Mouse (Mus musculus) lung, postnatal 25 days (tissue): ENCODE results near the gene Zfp978.
"Not testable (repeated sequence)": the region's sequence is repeated elsewhere in the genome, so short reads cannot be mapped to it uniquely, and the experiment has no call there.

ENCODE experiments used
- DNase-seq: peaks from one replicate; pipeline ENCODE4 v3.0.0; 2022; ENCODE audit warnings: low spot score

The Zfp978 gene

DNA sequence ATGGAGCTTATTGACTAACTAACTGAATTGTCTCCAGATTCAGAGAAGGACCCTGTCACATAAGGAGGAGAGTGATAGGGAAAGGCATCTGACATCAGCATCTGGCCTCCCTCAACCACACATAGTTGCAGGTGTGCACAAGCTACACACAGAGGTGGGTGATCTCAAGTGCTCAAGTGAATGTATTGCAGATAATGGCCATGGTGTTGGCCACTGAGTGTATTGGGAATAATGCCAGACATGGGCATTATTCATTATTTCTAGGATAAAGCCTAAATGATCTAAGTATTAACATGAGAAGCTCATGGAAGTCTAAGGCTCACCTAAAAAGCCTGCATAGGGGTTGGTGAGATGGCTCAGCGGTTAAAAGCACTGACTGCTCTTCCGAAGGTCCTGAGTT lies 10.6 kb upstream of the Zfp978 start:
- DNase-seq, result not testable (repeated sequence)

DNA sequence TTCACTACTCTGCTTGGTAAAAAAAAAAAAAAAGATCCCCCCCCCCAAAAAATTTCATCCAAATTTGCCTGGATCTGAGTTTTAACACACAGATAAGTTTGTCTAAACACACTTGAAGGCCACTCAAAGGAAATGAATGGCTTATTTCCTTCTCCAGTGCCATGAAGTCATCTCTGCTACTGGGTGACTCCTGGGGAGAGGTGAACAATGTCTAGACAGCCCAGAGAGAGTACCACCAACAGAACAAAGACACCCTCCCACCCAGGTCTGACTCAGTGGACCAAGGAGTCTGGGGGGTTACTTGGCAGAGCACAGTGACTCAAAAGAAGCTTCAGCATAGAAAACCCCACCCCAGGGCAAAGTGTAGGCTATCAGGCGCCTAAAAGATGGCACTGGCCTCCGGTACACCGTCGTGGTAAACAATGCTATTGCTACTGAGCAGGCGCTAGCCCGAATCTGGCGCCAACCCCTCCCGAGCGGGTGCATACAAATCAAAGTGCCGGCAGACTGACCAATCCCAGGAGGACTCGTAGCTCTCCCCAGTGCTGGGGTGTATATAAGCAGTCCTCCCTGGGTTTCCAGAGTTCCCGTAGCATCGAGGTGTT lies 9.6 kb upstream of the Zfp978 start:
- DNase-seq, result not testable (repeated sequence)

DNA sequence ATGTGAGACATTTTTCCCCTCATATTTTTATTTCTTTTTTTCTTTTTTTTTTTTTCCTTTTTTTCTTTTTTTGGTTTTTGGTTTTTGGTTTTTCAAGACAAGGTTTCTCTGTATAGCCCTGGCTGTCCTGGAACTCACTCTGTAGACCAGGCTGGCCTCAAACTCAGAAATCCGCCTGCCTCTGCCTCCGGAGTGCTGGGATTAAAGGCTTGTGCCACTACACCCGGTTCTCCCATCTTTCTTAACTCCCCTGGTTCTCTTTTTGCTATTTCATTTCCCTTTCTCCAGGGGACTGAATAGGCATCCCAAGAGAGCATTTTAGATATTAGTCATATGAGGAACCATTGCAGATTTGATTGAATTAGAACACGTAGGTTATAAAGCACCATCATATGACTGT lies 7.5 kb upstream of the Zfp978 start:
- not testable (repeated sequence) for DNase-seq

DNA sequence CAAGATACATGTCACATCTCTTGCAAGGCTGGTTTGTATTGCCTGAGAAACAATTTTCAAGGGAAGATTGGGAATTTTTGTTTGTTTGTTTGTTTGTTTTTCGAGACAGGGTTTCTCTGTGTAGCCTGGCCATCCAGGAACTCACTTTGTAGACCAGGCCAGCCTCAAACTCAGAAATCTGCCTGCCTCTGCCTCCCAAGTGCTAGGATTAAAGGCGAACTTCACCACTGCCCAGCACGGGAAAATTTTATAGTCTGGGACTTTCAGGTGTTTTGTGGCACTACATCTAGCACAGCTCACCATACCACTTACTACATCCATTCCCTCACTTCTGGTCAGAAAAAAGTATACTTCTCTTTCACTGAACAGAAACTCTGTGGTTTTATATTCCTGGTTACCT lies 5.1 kb upstream of the Zfp978 start:
- not testable (repeated sequence) for DNase-seq

DNA sequence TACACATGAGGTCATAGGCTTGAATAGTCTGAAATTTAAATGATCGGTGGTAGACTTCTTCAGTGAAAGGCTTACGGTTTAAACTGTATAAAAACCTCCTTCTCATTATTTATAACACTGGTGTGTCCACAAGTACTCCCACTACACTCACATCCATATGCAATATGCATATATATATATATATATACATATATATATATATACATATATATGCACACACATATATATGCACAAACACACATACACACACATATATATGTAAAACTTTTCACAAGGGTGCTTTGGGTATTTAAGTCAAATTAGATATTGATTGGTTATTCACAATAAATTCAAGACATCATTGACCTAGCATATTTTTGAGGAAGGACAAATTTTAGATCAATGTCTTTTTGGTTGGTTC lies 3.9 kb upstream of the Zfp978 start:
- DNase-seq, result not testable (repeated sequence)

DNA sequence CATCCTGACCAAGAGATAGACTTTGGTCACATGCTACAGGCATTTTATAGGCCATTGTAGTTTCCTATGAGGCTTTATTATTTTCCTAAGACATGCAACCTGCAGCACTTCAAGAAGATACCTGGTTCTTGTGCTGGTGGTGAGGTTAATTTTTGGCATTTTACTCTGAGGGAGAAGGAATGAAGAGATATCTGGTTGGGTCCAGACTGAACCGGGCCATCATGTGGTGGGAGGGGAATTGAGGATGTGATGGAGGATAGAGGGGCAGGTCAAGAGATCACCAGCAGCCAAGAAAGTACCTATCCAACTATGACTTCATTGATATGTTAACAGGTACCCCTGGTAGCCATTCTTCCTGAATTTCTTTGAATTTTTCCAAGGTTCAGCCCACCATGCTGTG lies 769 bp downstream of the Zfp978 start:
- not testable (repeated sequence) for DNase-seq

DNA sequence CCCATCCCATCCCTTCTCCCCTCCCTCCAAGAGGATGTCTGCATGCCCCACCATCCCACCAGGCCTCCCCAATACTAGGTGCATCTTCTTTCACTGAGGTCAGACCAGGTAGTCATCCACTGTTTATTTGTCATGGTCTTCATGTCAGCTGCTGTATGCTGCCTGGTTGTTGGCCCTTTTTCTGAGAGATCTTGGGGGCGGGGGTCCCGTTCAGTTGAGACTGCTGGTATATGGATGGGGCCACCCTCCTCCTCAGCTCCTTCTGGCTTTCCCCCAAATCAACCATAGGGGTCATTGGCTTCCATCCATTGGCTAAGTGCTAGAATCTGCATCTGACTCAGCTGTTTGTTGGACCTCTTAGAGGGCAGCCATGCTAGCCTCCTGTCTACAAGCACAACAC lies 8.5 kb downstream of the Zfp978 start:
- not testable (repeated sequence) for DNase-seq

DNA sequence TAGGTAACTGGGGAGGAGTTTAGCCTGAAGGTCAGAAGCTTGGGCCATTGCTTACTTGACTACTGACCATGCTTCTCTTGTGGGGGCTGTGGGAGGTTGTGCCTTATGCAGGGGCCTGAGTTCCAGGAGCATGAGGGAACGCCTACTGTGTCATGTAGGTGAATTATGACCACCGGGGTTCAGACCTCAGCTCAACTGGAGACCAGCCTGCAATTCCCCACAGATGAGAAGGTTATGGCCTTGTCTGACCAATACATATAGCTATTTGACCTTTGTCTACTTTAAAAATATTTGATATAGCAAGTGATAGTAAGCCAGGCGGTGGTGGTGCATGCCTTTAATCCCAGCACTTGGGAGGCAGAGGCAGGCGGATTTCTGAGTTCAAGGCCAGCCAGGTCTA lies 22.1 kb downstream of the Zfp978 start:
- not testable (repeated sequence) for DNase-seq

DNA sequence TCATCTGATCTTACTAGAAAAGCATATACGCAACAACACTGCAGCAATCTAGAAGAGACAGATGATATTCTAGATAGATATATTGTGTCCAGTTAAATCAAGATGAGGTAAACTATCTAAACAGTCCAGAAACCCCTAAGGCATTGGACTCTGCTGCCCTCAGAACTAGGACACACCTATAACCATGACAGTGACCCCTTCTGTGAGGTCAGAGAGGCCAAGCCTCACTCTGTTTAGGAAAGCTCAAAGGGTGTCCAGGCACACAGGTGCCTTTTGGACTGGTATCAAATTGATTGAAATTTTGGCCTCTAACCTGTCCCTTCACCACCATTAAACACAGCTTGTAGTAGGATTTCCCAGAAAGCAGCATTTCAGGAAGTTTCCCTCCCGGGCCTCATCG lies 36.1 kb downstream of the Zfp978 start:
- DNase-seq, result not testable (repeated sequence)

DNA sequence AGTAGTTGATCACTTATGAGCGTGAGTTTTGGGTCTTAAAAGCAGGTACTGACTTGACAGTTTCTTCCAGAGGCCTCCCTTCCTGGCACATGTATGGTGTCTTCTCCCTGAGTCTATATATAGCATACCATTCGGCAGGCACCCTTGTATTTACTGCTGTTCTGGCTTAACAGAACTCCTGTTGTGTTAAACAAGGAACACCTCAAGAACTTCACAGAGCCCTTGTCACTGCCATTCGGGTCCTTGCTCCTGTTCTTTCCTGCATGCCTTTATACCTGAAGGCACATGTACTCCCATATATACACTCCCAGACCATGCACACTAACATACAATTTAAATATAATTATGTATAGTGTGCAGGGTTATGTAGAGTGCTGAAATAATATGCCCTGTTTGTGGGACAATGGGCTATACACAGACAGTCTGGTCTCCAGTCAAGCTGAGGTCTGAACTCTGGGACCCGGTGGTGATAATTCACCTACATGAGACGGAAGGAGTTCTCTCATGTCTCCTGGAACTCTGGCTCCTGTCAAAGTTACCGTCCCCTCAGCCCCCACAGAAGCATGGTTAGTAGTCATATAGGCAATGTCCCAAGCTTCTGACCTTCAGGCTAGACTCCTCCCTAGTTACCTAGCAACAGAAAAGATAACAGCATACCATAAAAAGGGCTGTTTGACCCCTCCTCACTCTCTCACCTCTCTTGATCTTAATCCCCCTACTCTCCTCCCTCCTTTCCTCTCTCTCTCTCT lies 37.0 kb downstream of the Zfp978 start:
- not testable (repeated sequence) for DNase-seq

DNA sequence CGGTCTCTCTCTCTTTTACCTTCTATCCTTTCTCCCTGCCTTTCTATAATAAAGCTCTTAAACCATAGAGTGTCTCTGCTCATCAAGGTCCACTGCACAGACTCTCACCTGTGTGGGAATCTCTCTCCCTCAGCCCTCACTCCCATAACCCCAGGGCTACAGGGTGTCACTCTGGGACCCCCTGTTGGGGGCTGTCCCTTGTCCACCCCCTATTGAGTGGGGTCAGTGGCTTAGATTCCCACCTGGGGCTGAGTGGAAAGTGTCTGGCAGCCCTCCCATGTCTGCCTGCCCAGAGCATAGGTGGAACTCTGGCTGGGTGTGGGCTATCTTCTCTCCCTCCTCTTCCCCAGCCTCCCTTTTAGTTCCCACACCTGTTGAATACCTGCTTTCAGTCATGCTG lies 37.6 kb downstream of the Zfp978 start:
- not testable (repeated sequence) for DNase-seq

DNA sequence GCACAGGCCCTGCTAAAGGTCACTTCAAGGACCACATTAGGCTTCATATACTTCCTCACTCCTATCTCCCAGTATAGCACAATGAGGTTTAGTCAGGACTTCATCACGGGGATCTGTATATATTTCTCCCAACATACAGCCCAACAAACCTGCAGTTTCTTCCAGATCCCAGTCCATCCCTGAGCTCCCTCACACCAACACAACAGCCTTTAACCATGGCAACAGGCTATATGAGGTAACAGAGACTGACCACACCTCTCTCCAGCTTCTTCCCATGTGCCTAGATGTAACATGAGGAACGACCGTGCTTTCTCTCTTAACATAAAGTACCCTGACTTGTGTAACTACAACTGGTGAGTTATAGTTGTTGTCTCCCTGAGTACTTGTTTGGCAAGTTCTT lies 38.4 kb downstream of the Zfp978 start:
- not testable (repeated sequence) for DNase-seq

DNA sequence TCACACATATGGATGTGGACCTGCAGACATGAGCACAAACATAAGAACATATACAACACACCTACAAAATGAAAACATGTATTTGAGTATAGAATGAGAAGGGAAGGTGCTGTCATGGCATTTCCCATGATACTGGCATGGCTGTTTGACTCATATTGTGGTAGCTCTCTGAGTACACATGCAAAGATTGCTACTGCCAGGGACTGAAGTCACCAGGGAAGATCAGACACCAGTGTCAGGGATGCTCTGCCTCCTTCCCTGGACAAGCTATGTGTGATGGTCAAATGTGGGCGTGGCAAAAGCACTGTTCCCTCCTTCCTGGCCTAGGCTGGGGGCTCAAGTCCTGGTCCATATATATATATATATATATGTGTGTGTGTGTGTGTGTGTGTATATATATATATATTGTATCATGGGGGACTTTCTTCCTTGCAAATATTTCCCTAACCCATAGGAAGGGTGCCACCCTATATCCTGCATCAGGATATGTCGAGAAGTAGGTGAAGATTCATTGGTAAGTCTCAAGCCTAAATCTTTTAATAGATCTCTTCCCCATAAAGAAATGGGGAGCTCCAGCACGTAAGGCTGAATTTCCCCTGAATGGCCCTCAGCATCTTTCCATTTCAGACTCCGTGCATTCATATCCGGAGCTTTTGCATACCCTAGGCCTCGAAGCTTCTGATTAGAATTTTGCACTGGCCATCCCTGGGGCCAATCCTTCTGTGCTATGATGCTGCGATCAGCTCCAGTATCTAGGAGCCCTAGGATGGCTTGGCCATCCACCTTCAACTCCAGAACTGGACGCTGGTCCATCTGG lies 39.1 kb downstream of the Zfp978 start:
- not testable (repeated sequence) for DNase-seq

DNA sequence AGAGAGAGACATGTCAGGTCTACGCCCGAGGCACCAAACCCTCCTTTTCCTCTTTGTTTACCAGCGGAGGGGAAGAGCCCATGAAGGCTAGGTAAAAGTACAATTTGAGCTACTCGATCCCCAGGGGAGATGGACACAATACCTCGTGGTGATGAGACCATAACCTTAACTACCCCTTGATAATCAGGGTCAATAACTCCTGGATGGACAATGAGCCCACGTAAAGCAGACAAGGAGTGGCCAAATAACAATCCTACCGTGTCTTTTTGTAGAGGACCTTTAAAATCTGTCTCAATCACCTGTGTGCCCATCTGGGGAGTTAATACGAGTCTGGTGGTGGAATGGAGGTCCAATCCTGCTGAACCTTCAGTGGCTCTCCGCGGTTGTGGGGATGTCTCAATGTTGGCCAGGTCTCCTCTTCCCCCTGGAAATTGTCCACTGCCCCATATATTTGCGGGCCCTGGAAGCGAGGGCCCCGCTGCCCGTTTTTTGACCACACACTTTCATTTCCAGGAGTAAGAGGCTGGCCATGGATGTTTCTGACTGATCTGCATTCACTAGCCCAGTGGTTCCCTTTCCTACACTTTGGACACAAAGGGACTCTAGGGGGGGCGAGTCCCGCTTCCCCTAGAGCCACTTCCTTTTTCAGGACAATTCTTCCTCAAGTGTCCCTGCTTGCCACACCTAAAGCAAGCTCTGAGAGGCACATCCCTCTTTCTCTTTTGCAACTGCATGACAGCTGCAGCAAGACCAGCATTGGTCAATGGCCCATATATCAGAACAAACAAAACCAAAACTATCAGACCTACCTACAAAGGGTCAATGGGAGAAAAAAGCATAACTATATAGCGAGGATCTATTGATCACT lies 40.0 kb downstream of the Zfp978 start:
- not testable (repeated sequence) for DNase-seq

DNA sequence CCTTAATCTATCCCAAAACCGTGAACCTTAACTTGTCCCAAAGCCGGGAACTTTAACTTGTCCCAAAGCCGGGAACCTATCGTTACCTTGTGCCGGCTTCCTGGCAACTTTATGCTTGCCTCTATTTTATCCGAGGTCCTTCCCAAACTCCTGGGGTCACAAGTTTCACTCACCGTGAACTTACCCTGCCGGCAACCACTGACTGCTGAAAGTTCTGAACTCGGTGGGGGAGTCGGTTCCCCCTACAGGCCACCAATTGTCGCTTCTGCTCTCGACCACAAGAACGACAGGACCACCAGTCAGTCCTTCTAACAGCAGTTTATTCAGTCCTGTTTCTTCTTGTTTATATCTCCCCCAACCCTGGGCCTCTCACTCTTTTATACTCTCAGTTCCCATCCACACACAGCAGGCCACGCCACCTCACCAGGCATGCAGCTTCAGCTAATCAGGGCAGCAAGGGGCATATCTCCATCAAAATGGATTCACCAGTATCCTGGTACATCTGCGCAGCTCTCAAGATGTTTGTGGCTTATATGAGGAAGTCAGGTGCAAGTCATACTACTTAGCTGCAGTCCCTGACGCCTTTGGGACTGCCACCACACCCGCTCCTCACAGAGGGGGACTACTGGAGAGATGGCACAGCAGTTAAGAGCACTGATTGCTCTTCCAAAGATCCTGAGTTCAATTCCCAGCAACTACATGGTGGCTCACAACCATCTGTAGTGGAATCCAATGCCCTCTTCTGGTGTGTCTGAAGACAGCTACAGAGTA lies 40.8 kb downstream of the Zfp978 start:
- not testable (repeated sequence) for DNase-seq

DNA sequence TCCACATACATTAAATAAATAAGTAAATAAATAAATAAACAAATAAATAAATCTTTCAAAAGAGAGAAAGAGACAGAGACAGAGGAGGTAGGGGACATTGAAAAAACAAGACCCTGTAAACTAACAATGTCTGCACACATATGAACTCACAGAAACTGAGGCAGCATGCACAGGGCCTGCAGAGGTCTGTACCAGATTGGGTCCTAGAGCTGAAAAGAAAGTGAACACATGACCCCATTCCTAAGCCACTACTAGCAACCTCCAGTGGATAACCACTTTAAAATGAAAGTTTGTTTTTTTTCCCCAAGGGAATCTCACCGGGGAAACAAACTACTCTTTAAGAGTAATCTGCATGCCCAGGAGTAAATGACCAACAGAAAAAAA lies 41.4 kb downstream of the Zfp978 start:
- DNase-seq, result not testable (repeated sequence)

DNA sequence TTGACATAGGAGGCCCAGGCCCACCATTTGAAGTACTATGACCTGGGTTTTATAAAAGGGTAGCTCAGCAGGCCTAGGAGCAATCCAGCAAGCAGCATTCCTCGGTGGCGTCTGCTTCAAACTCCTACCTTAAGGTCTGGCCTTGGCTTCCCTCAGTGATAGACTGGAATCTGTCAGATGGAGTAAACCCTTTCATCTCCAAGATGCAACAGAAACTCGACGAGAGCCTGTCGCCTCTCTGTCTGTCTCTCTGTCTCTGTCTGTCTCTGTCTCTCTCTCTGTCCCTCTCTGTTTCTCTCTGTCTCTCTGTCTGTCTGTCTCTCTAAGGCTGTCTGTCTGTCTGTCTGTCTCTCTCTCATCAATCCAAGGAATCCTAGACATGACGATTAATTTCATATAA lies 42.4 kb downstream of the Zfp978 start:
- not testable (repeated sequence) for DNase-seq

DNA sequence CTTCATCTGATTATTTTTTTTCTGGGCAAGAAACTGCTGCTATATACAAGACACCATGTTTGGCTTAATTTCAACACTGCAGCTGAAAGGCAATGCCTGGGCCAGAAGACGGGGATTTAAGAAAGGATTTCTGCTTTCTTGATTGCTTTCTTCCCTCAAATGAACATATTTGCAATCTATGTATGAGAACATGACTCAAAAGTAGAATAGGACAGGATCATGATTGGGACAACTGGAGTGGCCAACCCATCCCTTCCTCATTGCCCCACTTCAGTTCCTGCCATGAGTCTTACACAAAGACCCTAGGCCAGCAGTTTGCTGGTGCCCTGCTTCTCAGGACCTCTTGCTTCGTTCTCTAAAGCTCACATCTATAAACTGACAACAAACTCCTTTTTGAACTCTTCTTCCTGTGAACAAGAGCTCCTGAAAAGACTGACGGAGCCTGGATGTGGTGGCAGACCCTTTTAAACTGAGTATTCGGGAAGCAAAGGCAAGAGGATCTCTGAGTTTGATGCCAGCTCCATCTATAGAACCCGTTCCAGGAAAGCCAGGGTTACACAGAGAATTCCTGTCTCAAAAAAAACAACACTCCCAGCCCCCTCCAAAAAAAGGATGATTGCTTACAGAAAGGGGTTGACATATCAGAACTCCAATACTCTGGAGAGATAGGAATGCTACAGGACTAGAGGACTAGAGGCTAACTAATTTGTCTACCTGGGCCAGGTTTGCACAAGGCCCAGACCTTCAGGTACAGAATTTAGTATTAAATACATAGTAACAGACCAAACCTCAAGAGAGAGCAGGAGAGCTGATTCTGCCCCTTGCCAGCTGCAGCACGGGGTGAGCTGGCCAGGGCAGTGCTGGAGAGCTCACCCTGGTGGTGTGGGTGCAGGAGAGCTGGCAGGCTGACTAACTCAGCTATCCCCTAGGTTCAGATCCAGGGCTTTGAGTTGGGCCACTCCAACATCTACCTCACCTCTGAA lies 43.1 kb downstream of the Zfp978 start:
- DNase-seq, result not testable (repeated sequence)

DNA sequence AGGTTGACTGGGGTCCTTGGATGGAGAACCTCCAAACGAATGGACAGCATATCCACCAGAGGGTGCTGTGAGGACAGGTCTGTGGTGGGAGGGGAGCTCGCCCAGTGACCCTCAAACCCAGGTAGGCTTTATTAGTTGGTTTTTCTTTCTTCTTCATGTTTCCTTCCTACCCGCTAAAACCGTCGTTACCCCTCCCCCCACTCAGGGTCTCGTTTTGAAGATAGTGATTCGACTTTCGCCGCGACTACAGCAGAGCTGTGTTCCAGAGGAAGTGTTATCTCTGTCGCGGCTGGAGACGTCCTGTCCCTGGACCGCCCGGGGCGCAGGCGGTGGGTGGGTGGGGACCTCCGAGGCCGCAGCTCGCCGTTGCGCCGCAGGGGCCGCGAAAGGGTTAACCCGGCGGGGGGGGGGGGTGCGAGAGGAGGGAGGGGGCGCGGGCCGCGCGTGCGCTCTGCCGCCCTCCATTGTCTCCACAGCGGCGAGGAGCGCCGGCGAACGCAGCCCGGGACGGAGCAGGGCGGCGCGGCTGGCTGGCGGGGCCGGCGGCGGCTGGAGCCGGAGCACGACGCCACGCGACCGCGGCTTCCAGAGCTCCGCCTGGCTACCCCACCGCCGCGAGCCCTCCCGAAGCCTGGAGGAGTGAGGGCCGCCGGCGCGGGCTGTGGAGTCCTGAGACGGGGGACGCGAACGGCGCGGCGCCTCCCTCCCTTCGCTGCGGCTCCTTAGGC lies 45.8 kb downstream of the Zfp978 start:
- no peak for DNase-seq
